Mouse (Mus musculus) cortical plate, adult 2 months (tissue): ENCODE data around the gene Usp47. TPM values are rescaled to one million over a fixed set of nuclear protein-coding genes. Genes with fewer than 3 reads are reported as not detected.

Experiments
- H3K27ac ChIP-seq: fragments of 200-500 bp; 2 replicates; pipeline ENCODE4 v1.5.1; 2012; ENCODE audit warnings: low read length, control low read depth, inconsistent platforms; ENCODE audit not compliant: insufficient read depth
- H3K4me1 ChIP-seq: fragments of 200-500 bp; 2 replicates; pipeline ENCODE4 v1.6.1; 2011; ENCODE audit warnings: low read length; ENCODE audit not compliant: control insufficient read depth, insufficient read depth
- H3K4me3 ChIP-seq: fragments of 200-500 bp; 2 replicates; pipeline ENCODE4 v1.5.1; 2011; ENCODE audit warnings: mild to moderate bottlenecking, low read length, control low read depth; ENCODE audit not compliant: insufficient read depth
- CTCF ChIP-seq: fragments of 200-500 bp; IDR thresholded peaks from 2 replicates; pipeline ENCODE4 v1.5.1; 2011; ENCODE audit warnings: mild to moderate bottlenecking, control low read depth, low read length; ENCODE audit not compliant: insufficient read depth; ENCODE audit errors: extremely low read depth
- POLR2A ChIP-seq: fragments of 200-500 bp; IDR thresholded peaks from 2 replicates; pipeline ENCODE4 v1.6.1; 2011; ENCODE audit warnings: mild to moderate bottlenecking, low read length, control low read depth; ENCODE audit not compliant: insufficient read depth; ENCODE audit errors: extremely low read depth
- polyA plus RNA-seq: library from polyadenylated mRNA; depleted of rRNA; stranded (reverse); fragments of >200 nt; gene quantifications from 2 replicates; pipeline ENCODE4 v1.2.3, GENCODE M21; 2012; rRNA removed

Usp47 gene
- polyA plus RNA-seq: 32.8 and 34.9 TPM in 2 replicates

DNA sequence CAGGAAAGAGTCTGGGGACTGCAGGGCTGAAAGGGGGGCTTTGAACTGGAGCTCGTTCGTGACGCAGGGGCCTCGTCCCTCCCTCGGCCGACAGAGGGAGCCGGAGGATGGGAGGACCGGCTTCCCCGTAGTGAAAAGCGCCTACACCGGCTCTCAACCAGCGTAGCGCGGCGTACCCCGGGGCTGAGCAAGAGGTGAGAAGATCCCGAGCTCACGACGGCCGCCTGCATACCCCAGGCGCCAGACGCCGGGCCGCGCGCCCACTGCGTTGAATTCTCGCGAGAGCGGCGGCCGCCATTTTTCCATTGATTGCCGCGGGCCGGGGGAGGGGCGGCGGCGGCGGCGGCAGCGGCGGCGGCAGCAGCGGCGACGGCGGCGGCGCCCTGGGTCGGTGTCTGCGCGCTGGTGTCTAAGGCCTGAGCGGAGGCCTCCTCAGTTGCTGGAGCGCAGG, at the start of gene Usp47:
Gene Usp47 (plus strand): TSS at position 355 of the 451 bp plus-strand sequence.
- peaks cover 5% of the 10 kb centered on the region; the same call in 1 of the 2 replicates for H3K4me1 ChIP-seq
- peak within 1 kb of the TSS; percentile 98 for H3K27ac ChIP-seq
- peak within 1 kb of the TSS; percentile 90 for H3K4me3 ChIP-seq
- TF ChIP-seq CTCF: peak; percentile 34
- TF ChIP-seq POLR2A: peak; percentile 54

DNA sequence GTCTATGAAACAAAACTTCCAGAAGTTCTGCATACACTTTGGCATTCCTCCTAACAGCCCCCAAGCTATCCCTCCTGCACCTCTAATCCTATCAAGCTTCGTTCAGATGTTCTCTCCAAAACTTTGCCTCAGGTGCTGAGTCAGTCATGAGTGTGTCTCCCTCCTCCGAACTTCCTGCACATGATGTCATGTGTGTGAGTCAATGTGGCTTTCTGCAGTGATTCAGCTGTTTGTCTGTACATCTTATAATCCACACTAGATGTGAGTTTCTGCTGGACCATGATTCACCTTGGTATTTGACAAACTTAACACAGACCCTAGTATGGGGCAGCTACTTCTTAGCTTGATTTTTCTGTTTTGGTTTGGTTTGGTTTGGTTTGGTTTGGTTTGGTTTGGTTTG, 46.9 kb upstream of the Usp47 start:
- TF ChIP-seq POLR2A: no peak
- no peak for TF ChIP-seq CTCF
- no peak overlapping the region for H3K27ac ChIP-seq

DNA sequence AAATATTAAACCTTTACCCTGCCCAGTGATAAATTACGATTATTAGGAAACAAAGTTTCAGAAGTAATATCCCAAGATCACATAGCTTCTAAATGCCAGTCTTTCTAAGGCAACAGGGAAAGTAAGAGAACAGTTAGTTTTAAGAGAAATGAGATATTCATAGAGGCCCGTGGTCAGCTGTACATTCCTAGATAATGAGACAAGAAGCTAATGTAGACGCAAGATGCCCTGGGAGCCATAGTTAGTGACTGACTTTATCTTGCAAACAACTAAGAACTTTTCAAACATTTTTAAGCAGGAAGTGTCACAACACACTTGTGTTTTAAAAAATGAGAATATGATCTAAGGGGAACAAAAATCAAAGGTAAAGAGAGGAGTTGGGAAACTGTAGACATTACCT, 45.4 kb upstream of the Usp47 start:
- Histone ChIP-seq H3K4me3 (no peak overlapping the region), H3K4me1 (no peaks in the 10 kb centered on the region), H3K27ac (no peak overlapping the region)
- no peak for TF ChIP-seq CTCF
- no peak for TF ChIP-seq POLR2A

More for the DNA sequence above, 46.9 kb upstream of the Usp47 start:
- Histone ChIP-seq H3K4me1 (no peaks in the 10 kb centered on the region), H3K4me3 (no peak overlapping the region)

DNA sequence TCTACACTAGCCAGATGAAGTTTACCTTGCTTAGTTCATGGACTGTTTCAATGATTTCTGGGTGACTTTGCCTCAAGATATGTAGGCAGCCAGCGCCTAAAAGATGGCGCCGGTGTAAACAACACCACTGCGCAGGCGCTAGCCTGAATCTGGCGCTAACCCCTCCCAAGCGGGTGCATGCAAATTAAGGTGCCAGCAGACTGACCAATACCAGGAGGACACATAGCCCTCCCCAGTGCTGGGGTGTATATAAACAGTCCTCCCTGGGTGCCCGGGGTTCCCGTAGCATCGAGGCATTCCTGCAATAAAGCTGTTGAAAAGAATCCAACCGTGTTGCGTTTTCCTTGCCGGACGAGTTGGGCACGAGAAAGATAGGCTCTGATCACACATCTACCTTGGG, 41.0 kb upstream of the Usp47 start:
- Histone ChIP-seq H3K4me1 (no peaks in the 10 kb centered on the region), H3K4me3 (no peak overlapping the region), H3K27ac (no peak overlapping the region)
- TF ChIP-seq POLR2A (no peak), CTCF (no peak)

DNA sequence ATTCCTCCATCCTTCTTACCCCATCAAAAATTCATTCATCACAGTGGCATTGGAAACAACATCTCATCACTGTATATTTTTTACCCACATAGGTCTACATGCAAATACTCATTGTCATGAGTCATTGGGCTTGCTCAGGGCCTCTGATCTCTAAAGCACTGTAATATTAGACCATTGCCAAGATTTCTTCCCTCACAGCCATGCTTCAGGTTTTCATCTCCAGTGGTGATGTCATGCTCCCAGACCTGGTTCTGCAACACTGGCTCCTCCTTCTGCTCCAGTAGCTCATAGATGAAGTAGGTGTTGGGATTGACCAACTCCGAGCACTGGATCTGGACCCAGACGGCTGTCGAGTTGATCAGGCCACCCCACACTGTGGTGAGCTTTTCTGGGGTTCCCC, 38.8 kb upstream of the Usp47 start:
- Histone ChIP-seq H3K4me1 (no peaks in the 10 kb centered on the region), H3K4me3 (no peak overlapping the region), H3K27ac (no peak overlapping the region)
- no peak for TF ChIP-seq CTCF
- no peak for TF ChIP-seq POLR2A

DNA sequence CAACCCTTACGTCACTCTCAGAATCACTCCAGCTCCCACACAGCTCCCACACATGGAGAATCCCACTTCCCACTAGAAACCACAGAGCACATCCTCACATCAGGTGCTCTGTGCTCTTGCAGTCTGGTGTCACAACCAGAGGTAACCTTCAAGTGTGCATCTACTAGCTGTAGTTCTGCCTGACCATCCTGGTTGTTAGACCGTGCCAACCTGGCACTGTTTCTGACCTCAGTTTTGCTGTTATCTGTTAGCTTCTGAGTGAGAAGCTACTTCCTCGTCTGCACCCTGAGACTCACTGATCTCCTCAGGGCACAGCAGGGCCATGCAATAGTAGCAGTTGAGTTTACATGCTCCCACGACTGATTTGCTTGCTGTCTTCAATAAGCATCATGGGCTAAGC, 38.0 kb upstream of the Usp47 start:
- Histone ChIP-seq H3K4me1 (no peaks in the 10 kb centered on the region), H3K4me3 (no peak overlapping the region), H3K27ac (no peak overlapping the region)
- no peak for TF ChIP-seq CTCF
- no peak for TF ChIP-seq POLR2A

DNA sequence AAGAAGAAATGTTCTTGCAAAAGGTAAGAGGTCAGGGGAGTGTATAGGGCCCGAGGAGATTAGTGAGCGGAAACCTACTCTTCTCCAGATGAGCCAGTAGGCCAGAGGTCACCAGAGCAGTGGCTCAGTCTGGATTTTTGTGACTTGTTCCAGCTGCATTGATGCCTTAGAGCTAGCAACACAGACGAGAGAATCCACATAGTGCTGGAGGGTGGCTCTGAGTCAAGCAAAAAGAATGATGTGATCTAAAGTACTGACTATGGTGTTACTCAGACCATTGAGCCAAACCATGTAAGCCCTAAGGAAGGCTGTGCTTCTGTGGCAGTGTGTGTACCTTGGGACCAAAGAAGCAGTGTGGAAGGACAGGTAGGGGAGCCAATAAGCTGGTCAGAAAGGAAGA, 36.4 kb upstream of the Usp47 start:
- Histone ChIP-seq H3K4me1 (no peaks in the 10 kb centered on the region), H3K4me3 (no peak overlapping the region), H3K27ac (no peak overlapping the region)
- no peak for TF ChIP-seq CTCF

DNA sequence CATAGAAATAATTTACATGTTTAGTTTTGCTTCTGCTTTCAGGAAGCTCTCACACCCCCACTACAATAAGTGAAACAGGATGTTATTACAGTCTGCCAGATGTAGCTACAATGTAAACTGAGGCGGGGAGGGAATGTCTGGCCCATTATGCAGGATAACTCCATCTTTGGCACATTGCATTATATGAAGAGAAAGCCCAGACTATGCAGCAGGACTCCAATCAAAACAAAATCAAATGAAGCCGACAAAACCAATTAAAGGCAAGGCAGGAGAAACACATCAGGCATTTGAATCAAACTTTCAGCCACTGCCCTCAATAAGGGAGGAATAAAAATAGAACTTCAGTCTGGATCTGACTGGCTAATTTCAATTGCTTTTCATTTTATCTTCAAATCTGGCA, 25.9 kb upstream of the Usp47 start:
- no peak overlapping the region for H3K27ac ChIP-seq
- TF ChIP-seq CTCF: no peak
- TF ChIP-seq POLR2A: no peak
- H3K4me3 ChIP-seq: no peak overlapping the region
- H3K4me1 ChIP-seq: no peaks in the 10 kb centered on the region; the same call in 1 of the 2 replicates

DNA sequence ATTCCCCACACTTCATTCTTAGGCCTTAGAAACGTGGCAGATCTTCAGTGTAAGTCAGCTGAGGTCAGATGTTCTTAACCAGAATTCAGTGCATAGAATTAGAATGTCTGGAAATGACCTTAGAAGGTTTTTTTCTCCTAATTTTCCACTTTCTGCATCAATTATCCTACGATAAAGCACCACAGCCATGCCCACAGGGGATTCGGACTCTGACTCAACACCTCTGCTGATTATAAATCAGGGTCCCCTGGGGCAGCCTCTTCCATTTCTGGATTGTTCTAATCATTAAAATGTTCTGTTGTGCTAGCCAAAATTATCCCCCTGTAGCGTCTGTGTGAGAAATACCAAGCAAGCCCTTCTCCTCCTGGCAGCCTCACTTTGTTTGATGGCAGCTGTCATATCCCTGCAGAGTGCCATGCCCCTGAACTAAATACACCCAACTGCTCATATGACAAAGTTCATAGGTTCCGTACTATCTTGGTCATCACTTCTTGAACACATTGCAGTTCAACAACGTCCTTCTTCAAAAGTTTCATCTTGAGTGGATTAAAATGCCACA, 24.8 kb upstream of the Usp47 start:
- no peak overlapping the region for H3K27ac ChIP-seq
- no peak overlapping the region for H3K4me3 ChIP-seq
- TF ChIP-seq POLR2A: no peak
- TF ChIP-seq CTCF: no peak
- no peaks in the 10 kb centered on the region; the same call in 1 of the 2 replicates for H3K4me1 ChIP-seq

DNA sequence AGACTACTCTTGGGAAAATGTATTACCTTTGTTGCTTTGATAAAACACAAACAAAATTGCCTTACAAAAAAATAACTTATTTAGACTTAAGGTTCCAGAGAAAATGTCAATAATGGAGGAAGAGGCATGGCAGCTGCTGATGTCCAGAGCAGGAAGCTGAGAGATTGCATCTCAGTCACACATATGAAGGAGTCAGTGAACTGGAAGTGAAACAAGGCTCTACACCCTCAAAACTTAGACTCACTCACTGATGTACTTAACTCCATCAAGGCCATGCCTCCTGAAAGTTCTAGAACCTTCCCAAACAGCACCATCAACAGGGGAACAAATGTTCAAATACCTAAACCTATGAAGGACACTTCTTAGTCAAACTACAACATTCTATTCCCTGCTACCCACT, 23.9 kb upstream of the Usp47 start:
- TF ChIP-seq POLR2A (no peak), CTCF (no peak)
- Histone ChIP-seq H3K4me3 (no peak overlapping the region), H3K27ac (no peak overlapping the region), H3K4me1 (no peaks in the 10 kb centered on the region; the same call in 1 of the 2 replicates)
